Mouse (Mus musculus): Measurements from ENCODE around the gene Dad1.

GRCm38 (mm10) chr14:54223315-54224063, 30.4 kb downstream of the Dad1 start:
- no peak for TF ChIP-seq CTCF (IDR thresholded peaks at IDR 0.05; ENCODE audit: low read depth)
- no peak for TF ChIP-seq EP300 (IDR thresholded peaks at IDR 0.05; ENCODE audit: low read depth)

Measured in liver, embryonic 14.5 days (tissue).